Mouse (Mus musculus) pancreas, adult 10 weeks (tissue): ENCODE results near the gene Herpud2. TPM values are rescaled to one million over a fixed set of nuclear protein-coding genes. Genes with fewer than 3 reads are reported as not detected.

Source experiments
- polyA plus RNA-seq: library from polyadenylated mRNA; stranded (reverse); fragments of 350-450 nt; fragmentation: Illumina TruSeq; extraction: RNeasy Lipid Tissue Mini Kit (QIAGEN cat#74804); gene quantifications from one replicate; pipeline ENCODE4 v1.2.3, GENCODE M21; 2015; ENCODE audit warnings: low read depth, low replicate concordance; ENCODE audit not compliant: insufficient read depth

Herpud2 gene
- polyA plus RNA-seq = 7.0 TPM

GRCm38 (mm10) chr9:25151611-25152241 is at the start of gene Herpud2:
Herpud2 (minus strand) TSS chr9:25151820.

GRCm38 (mm10) chr9:25089122-25089521 is 62.5 kb downstream of the Herpud2 start, which contains the start of gene Gm10181:
Gm10181 (plus strand) TSS chr9:25089422.

Other genes with a start within 250 kb of the Herpud2 start
- gene Gm10181, start 62.4 kb downstream of the Herpud2 start, polyA plus RNA-seq = not detected
- gene Sept7, start 100.6 kb upstream of the Herpud2 start, polyA plus RNA-seq = 27.5 TPM